Mouse (Mus musculus) liver, embryonic 14.5 days (tissue): ENCODE data around the gene Mblac1.

ENCODE experiments used
- CTCF ChIP-seq: IDR thresholded peaks from 2 replicates; pipeline ENCODE4 v1.5.1; 2016; ENCODE audit warnings: antibody characterized with exemption, low read depth, control low read depth
- EP300 ChIP-seq: IDR thresholded peaks from 2 replicates; pipeline ENCODE4 v1.6.1; 2016; ENCODE audit warnings: antibody characterized with exemption, low read depth

GRCm38 (mm10) chr5:138233778-138234177, 39.7 kb downstream of the Mblac1 start:
- TF ChIP-seq CTCF (no peak), EP300 (no peak)
